Mouse (Mus musculus) liver (tissue): Measurements from ENCODE around the gene Nr1h3.
"Not testable (repeated sequence)": the region's sequence is repeated elsewhere in the genome, so short reads cannot be mapped to it uniquely, and the experiment has no call there.

Source experiments
- DNase-seq: peaks from one replicate; pipeline ENCODE4 v3.0.0-alpha.2; 2020; ENCODE audit warnings: mixed read lengths

Nr1h3 gene

DNA sequence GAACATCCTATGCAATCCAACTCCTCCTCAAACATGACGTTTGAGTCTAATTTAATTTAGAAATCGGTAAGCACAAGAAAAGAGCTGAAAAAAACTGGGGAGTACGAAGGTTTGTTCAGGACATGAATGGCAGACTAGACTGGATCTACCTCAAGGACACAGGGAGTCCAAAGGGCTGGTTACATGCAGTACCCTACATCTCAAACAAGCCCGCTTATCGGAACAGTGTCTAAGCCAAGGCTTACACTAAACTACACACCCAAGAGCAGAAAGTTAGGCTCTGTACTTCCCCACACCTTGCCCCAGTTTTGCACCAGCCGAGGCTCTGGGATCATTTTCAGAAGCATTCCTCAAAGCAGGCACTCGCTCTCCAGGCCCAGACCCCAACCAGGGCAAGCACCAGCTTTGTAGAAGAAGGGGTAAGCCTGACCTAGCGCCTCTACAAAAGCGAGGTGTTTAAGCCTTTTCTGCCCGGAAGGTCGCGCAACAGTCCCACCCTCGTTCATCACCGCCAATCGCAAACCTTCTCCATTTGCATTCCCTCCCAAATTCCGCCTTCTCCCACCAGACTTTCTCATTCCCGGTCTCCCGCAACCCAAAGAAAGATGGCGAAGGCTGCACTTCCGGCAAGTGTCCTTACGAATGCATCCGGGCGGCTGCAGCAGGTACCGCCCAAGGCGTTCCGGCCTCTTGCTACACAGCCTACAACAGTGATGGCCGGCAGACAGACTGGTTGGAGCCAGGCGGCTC, at the start of gene Nr1h3, which contains the start of gene Acp2:
TSS of gene Nr1h3 (minus strand) at position 613 of the 750 bp plus-strand sequence.
TSS of gene Acp2 (plus strand) at position 664 of the 750 bp plus-strand sequence.
- peak; percentile 90 for DNase-seq

- no peak for DNase-seq
These were observed 49.4 kb upstream of the Nr1h3 start for GRCm38 (mm10) chr2:91252001-91252400.

DNA sequence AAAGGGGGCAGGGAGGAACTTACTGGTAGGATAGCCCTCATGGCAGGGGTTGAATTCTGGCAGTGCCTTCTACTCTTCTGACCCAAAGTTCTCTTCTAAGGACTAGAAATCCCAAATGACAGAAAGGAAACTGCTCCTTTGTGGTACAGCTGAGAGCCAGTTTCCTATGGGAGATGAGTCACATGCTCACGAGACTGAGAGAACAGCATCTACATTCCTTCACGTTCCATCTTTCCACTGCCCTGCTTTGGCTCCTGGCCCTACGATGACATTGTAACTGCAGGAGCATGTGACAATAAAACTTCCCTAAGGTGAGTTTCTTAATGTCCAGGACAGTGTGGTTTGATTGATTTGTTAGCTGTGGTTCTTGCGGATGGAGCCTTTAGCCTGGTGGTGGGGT, 45.7 kb upstream of the Nr1h3 start:
- DNase-seq, result no peak

GRCm38 (mm10) chr2:91244557-91245228, 42.1 kb upstream of the Nr1h3 start:
- peak; percentile 41 for DNase-seq

DNA sequence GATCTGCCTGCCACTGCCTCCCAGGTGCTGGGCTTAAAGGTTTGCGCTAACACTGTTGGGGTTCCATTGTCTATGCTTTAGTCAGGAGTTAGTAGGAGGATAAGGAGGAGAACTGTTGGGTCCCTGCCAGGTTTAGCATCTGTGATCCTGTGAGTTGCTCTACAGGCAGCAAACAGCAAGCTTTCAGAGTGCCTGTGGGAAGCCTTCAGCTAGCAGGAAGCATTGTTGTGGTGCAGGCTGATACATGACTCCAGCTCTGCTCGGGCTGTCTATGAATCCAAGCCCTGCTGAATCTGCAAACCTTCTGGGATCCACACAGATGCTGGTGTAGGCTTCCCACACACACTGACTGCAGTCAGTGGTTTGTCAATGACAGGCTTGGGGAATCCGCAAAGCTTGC, 40.8 kb upstream of the Nr1h3 start:
- DNase-seq, result no peak

- DNase-seq, result no peak
These were observed 39.9 kb upstream of the Nr1h3 start for GRCm38 (mm10) chr2:91242547-91242946.

DNA sequence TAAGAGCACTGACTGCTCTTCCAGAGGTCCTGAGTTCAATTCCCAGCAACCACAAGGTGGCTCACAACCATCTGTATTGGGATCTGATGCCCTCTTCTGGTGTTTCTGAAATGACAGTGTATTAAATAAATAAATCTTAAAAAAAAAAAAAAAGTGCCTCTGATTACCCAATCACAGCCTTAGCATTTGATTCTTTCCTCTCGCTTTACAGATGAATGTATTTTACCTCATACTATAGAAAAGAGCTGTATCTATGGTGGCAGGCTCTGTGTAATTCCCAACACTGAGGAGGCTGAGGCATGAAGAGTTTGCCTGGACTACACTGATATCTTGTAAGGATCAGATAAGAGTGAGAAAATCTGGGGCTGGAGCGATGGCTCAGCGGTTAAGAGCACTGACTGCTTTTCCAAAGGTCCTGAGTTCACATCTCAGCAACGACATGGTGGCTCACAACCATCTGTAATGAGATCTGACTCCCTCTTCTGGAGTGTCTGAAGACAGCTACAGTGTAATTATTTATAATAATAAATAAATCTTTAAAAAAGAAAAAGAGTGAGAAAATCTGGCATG, 35.0 kb upstream of the Nr1h3 start:
- not testable (repeated sequence) for DNase-seq

DNA sequence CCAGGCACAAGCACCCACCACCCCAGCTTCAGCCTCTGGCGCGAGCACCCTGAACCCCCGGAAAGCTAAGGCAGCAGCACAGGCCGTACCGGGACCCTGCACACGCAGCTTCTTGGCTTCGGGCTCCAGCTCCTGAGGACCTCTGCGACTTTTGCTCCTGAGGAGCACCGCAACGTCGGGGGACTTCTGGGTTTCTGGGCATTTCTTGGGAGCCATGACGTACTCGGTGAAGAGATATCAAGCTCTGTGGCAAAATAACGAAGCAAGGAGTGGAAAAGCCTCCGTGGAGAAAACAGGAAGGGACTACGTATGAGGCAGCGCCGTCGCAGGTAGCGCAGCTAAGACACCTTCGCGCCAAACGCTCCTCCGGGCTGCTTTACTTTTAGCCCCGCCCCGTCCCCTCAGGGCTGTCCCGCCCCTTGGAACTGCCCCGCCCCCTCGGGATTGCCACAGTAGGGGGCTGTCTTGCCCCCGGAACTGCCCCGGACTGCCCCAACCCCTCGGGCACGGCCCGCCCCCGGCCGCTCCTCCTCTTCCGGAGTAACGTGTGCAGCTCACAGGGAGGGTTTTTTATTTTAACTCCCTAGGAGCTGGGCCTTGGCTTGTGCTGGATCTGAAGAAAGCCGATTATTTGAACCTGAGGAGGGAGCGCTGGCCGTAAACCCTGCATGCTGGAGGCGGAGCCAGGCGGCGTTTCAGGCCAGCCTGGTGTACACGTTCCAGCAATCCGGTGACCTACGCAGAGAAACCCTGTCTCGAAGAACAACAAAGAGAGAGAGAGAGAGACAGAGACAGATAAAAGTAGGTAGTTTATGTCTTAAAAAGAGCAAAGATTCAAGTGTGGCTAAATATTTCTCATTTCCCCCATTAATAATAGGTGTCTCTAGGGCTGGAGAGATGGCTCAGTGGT, 34.2 kb upstream of the Nr1h3 start, which contains the start of gene Ddb2:
TSS of gene Ddb2 (minus strand) at position 382 of the 910 bp plus-strand sequence.
- peak; percentile 98 for DNase-seq

GRCm38 (mm10) chr2:91229735-91230134, 27.1 kb upstream of the Nr1h3 start:
- no peak for DNase-seq

DNA sequence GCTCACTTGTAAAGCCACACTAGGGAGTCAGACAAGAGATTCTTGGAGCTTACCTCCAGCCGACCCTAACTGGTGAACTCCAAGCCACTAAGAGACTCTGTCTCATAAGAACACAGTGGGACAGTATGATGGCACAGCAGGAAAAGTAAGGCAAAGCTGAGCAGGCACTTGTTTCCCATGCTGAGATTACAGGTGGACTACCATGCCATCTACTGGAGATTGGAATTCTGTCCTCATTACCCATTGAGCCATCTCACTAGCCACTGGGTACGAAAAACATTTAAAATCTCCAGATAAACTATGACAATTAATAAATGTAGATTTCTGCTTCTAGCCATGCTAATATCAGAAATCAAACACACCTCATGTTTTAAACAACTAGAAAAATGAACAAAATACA, 21.0 kb upstream of the Nr1h3 start:
- DNase-seq, result no peak

DNA sequence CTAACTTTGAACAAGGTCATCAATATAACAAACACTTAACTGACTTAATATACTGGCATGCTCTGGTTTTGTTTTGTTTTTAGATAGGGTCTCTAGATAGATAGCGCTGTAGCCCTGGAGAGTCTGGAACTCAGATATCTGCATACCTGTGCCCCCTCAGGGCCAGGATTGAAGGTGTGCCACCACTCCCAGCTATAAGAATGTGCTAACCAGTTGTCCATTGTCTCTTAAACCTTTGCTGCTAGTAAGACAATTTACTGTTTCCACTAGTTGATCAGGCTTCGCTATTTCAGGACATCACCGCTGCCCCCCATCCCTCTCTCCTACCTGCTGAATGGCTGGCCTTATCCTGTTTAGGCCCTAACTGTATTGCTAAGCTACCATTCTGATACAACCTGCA, 17.9 kb upstream of the Nr1h3 start:
- no peak for DNase-seq

- no peak for DNase-seq
These were observed 14.4 kb upstream of the Nr1h3 start for GRCm38 (mm10) chr2:91217032-91217431.

GRCm38 (mm10) chr2:91213311-91213710, 10.7 kb upstream of the Nr1h3 start:
- no peak for DNase-seq

DNA sequence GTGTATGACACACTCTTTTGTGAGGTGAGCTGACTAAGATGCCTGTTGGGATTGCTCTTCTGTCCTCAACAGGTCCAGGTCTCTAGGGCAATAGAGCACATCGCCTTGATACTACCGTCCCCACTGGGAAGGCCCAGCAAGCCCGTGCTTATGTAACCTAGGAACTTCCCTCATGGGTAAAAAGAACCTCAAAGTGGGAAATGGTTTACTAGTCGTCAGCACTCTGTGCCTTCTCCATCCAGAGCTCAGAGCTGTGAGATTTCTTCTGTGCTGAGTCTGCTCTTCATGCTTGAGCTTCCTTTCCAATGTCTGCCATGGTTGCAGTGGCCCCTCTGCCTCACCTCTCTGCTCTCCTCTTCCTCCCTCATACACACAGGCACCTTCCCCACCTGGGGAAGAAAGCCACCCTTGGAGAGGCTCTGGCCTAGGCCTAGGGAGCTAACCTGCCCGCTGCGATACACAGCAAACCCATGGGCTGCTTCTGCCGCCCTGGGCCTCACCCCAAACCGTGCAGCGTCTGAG, 3.7 kb upstream of the Nr1h3 start:
- DNase-seq, result no peak

GRCm38 (mm10) chr2:91202972-91203656, 480 bp upstream of the Nr1h3 start:
- no peak for DNase-seq

GRCm38 (mm10) chr2:91198888-91199287, 3.7 kb downstream of the Nr1h3 start:
- no peak for DNase-seq

GRCm38 (mm10) chr2:91196577-91197001, 6.0 kb downstream of the Nr1h3 start:
- no peak for DNase-seq

DNA sequence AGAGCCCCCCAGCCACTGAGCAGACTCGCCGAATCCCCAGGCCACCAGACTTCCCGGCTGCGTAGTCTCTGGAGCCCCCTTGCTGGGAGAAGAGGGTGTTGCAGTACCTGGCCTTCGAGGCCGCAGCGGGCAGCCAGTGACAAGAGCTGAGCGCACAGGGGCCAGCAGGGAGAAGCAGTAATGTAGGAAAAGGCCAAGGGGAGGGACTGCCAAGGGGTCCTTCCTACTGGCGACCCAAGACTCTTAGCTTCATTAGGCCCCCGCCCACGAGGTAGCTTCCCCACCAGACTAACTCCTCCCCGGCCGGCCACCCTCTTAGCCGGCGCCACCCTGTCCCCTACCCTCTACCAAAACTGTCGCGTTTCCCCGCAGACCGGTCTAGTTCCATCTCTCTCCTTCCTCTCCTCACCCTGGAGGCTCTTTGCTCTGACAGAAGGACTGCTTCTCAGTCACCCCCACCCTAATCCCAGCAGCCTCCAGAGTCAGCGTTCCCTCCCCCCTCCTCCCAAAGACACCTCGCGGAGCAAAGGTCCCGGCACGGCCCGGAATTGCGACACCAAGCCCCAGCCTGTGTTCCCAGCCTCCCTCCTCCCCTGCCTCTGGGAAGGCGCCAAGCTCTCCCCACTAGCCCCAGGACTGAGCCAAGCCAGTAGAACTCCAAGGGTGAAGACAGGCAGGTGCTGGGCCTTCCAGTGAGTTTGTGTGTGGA, 7.9 kb downstream of the Nr1h3 start:
- DNase-seq, result peak; percentile 70

DNA sequence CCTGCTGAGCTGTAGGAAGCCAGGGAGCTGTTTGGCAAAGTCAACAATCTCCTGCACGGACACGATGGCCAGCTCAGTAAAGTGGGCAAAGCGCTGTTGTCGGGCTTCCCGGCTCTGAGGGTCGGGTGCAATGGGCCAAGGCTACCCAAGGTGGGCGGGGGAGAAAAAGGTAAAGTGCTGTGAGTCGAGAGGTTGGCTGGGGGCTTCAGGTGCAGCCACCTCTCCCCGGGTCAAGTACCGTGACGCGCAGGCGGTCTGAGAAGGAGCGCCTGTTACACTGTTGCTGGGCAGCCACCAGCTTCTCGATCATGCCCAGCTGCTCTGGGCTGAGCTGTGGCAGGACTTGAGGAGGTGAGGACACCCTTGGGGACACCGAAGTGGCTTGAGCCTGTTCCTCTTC, 12.1 kb downstream of the Nr1h3 start:
- no peak for DNase-seq

GRCm38 (mm10) chr2:91187431-91187830, 15.2 kb downstream of the Nr1h3 start:
- no peak for DNase-seq

- DNase-seq, result no peak
These were observed 16.4 kb downstream of the Nr1h3 start for GRCm38 (mm10) chr2:91186208-91186607.
